Mouse (Mus musculus) limb, embryonic 12.5 days (tissue): ENCODE measurements at regions not wholly inside any gene's neighbourhood (a gene's known extent, or its start where the extent isn't known, plus 50 kb on each side); places are given as distances from the start of the nearest gene placed in this dataset.

Experiments
- ATAC-seq: fragments of 200-750 bp; cut with Nextera tagmentation; 2 replicates; pipeline ENCODE4 v1.8.0; 2017; ENCODE audit warnings: low read depth, moderate TSS enrichment; ENCODE audit not compliant: insufficient number of reproducible peaks, insufficient read depth, low FRiP score, low TSS enrichment
- H3K27ac ChIP-seq: fragments of 300-500 bp; sonication (generic); 2 replicates; pipeline ENCODE4 v1.5.1; 2016; ENCODE audit warnings: mild to moderate bottlenecking, moderate library complexity
- H3K27me3 ChIP-seq: fragments of 300-500 bp; sonication (generic); 2 replicates; pipeline ENCODE4 v1.6.1; 2016; ENCODE audit warnings: mild to moderate bottlenecking, moderate library complexity
- H3K36me3 ChIP-seq: fragments of 300-500 bp; sonication (generic); 2 replicates; pipeline ENCODE4 v1.6.1; 2016; ENCODE audit warnings: mild to moderate bottlenecking, moderate library complexity
- H3K4me1 ChIP-seq: fragments of 300-500 bp; sonication (generic); replicated peaks from 2 replicates; pipeline ENCODE4 v1.6.1; 2016
- H3K4me2 ChIP-seq: fragments of 300-500 bp; sonication (generic); 2 replicates; pipeline ENCODE4 v1.6.1; 2016; ENCODE audit warnings: mild to moderate bottlenecking, moderate library complexity
- H3K4me3 ChIP-seq: fragments of 300-500 bp; sonication (generic); replicated peaks from 2 replicates; pipeline ENCODE4 v1.5.1; 2016; ENCODE audit warnings: mild to moderate bottlenecking
- H3K9ac ChIP-seq: fragments of 300-500 bp; sonication (generic); replicated peaks from 2 replicates; pipeline ENCODE4 v1.6.1; 2016; ENCODE audit warnings: mild to moderate bottlenecking, moderate library complexity
- H3K9me3 ChIP-seq: fragments of 300-500 bp; sonication (generic); 2 replicates; pipeline ENCODE4 v1.6.1; 2016; ENCODE audit warnings: mild to moderate bottlenecking, moderate library complexity
- WGBS: fragments of 180-500 bp; shearing (Covaris S2); methylation state at CpG from one replicate; pipeline ENCODE4 v1.1.7; 2016; 5-methylcytosine and 5-hydroxymethylcytosine counted together

DNA sequence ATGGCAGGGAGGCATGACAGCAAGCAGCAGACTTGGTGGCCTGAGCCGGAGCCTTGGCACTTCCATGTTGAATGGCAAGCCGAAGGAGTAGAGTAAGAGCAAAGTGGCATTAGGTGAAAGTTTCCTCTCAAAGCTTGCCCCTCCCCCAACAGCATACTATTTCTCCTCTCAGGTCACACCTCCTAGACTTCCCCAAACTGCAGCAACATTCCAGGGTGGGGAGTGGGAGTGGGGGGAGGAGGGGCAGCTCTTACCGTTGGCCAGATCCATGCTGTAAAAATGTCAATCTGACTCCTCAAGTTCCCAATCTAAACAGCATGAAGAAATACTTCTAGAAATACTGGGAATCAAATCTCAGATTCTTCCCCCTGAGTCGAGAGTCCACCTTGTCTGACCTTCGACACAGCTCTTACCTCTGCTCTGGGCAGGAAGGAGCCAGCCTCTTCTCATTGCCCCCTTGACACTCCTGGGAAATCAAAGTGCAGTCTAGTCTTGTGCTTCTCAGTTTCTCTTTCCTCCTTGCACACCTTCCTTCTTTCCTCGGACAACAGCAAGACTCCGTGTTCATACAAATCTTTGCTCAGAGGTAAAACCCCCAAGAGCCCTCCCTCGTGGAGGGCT lies 794.9 kb upstream of the BB014433 start:
- peak; percentile 73; the same call in 1 of the 2 replicates for ATAC-seq

DNA sequence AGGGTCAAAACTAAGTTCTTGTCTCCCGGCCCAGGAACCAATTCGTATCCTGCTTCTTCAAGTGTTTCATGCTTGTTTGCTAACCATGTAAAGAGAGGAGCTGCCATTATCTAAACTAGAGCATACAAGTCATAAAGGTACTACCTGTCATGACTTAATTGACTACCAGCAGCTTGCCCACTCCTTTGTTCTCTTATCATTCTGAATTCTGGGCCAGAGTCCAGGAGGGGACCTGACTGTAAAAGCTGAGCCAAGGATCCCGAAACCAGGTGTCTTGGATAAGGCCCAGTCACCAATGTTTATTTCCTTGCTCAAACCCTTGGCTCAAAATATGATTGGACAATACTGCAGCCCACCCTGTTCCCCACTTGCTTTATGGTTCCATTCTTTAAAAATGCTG lies 786.9 kb upstream of the BB014433 start:
- no peaks in the 10 kb centered on the region for H3K27me3 ChIP-seq
- no peak overlapping the region for H3K4me2 ChIP-seq
- WGBS, result 87% methylated on average over 3 of the region's 3 CpGs
- H3K4me3 ChIP-seq, result no peak overlapping the region
- H3K9me3 ChIP-seq, result no peaks in the 10 kb centered on the region
- no peaks in the 10 kb centered on the region for H3K36me3 ChIP-seq
- no peak overlapping the region for H3K9ac ChIP-seq
- H3K4me1 ChIP-seq, result no peaks in the 10 kb centered on the region
- no peak for ATAC-seq
- no peak overlapping the region for H3K27ac ChIP-seq

More for the DNA sequence above, 794.9 kb upstream of the BB014433 start:
- H3K4me2 ChIP-seq, result no peak overlapping the region
- no peak overlapping the region for H3K27ac ChIP-seq
- no peaks in the 10 kb centered on the region for H3K27me3 ChIP-seq
- H3K36me3 ChIP-seq, result no peaks in the 10 kb centered on the region
- H3K9ac ChIP-seq, result no peak overlapping the region
- 60% methylated on average over 8 of the region's 8 CpGs for WGBS
- H3K9me3 ChIP-seq, result no peaks in the 10 kb centered on the region
- H3K4me1 ChIP-seq, result peaks cover 7% of the 10 kb centered on the region; the same call in 1 of the 2 replicates
- no peak overlapping the region for H3K4me3 ChIP-seq

DNA sequence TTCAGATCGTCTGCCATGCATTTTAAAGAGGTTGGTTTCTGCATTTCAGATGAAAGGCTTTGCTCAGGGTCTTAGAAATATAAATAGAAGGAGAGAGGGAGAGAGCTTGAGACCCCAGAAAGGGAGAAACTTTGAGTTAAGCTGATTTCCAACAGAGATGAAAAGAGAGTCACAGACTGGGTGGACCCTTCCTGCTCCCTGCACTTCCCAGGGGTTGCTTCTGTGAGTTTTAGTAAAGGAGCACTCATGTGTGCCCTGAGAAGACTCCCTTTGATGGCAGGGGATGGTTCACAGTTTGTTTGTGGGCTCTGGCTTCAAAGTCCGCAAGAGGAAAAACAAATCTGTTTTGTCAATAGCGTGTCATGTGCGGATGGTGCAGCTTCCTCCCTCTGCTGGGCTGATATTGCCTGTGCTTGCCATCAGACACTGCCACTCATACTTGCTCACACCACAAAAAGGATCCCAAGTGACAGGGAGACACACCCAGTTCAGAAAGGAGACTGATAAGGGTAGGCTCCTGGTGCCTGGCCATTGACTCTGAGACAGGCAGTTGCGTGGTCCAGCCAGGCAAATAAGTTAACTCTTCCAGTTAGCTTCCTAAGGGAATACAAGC lies 775.8 kb upstream of the BB014433 start:
- Histone ChIP-seq H3K4me2 (no peak overlapping the region), H3K9ac (no peak overlapping the region), H3K9me3 (no peaks in the 10 kb centered on the region), H3K4me1 (no peaks in the 10 kb centered on the region), H3K36me3 (no peaks in the 10 kb centered on the region), H3K4me3 (no peak overlapping the region), H3K27me3 (no peaks in the 10 kb centered on the region), H3K27ac (no peak overlapping the region)
- ATAC-seq, result no peak
- 19% methylated on average over 5 of the region's 5 CpGs for WGBS

DNA sequence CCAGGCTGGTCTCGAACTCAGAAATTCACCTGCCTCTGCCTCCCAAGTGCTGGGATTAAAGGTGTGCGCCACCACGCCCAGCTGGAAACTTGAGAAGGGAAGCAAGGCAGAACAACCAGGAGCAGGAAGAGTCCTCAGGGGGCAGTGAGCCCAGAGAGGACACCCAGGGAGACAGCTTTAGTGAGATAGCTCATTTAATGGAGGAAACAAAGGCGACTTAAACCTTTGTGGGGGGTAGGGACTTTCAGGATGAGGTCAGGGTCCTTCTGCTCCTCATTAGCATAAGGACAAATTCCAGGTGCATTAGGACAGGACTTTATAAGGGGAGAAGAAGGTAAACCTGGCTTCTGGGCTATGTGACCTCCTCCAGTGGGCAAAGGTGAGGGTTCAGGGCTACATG lies 742.5 kb upstream of the BB014433 start:
- H3K36me3 ChIP-seq, result no peaks in the 10 kb centered on the region
- H3K9me3 ChIP-seq, result no peaks in the 10 kb centered on the region
- no peak overlapping the region for H3K4me2 ChIP-seq
- H3K27ac ChIP-seq, result no peak overlapping the region
- ATAC-seq, result no peak
- no peak overlapping the region for H3K9ac ChIP-seq
- 79% methylated on average over 4 of the region's 4 CpGs for WGBS
- no peak overlapping the region for H3K4me3 ChIP-seq
- H3K4me1 ChIP-seq, result no peaks in the 10 kb centered on the region
- no peaks in the 10 kb centered on the region for H3K27me3 ChIP-seq
